Mouse (Mus musculus): ENCODE data around the gene Stx2. TPM values are rescaled to one million over a fixed set of nuclear protein-coding genes. Genes with fewer than 3 reads are reported as not detected.

The Stx2 gene
- 1 to 10 TPM; 6.3 to 7.8 TPM for total RNA-seq (2021)
- long read RNA-seq, experiment 1, transcript Stx2-201 (11 exons, 2,939 nt), result major isoform, 11 of 17 reads
- long read RNA-seq, experiment 1, partial matches to known transcripts, result 1 of 17 reads
- long read RNA-seq, experiment 1, other reads (novel, unspliced or antisense), result 3 of 17 reads
- long read RNA-seq, experiment 2, transcript Stx2-201 (11 exons, 2,939 nt), result major isoform, 7 of 13 reads
- long read RNA-seq, experiment 2, partial matches to known transcripts, result 0 of 13 reads
- long read RNA-seq, experiment 2, other reads (novel, unspliced or antisense), result 3 of 13 reads

DNA sequence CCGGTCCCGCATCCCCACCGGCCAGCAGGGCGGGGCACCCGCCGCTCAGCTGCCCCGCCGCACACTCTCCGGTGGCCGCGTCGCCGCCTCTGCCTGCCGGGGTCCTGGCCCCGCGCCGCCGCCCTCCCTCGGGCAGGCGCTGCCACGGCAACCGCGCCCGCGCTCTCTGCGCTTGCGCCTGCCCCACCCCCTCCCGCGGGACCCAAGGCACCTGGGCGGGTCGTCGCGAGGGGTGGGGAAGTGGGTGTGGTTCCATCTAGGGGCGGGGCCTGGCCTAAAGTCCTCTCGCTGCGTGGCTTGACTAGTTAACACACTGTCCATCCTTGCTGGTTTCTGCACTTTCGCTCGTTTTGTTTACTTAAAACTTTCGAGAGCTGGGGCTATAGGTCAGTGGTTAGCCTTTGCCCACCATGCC is at the start of gene Stx2:
TSS of gene Stx2 (minus strand) at position 163 of the 415 bp plus-strand sequence.
- H3K27ac ChIP-seq, result peak within 1 kb of the TSS; percentile 90
- peak; percentile 97 for DNase-seq
- no peak for TF ChIP-seq CTCF (IDR thresholded peaks at IDR 0.05)
- peak within 1 kb of the TSS; percentile 88 for H3K4me3 ChIP-seq
- intact Hi-C loops (cut with DNase I), result no loop called here

DNA sequence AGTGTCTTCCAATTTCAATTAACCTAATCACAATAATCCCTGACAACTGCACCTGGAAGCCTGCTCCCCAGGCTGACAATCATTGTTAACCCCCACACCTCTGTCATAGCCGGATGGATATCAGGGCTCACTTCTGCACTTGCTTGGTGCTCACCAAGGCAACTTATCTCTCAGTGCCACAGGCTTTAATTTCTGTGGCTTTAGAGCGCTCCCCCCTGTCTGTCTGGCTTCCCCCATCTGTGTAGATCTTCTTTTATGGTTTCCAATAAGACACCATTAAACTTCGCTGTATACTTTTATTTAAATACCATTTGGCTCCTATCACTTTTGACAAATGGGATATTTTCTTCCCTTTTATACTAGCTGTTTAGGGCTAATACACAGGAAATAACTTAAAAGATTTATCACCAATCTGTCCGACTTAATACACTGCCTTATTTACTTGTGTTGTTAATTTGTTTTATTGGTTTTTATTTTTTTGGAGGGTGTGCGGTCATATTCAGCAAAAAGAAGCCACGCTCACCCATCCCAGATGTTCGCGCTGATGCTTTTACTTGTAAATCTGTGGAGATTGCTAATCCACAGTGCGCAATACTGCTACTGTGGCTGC is 46.4 kb upstream of the Stx2 start:
- no peak overlapping the region for H3K27ac ChIP-seq
- intact Hi-C loops (cut with DNase I), result no loop called here
- no peak for DNase-seq
- H3K4me3 ChIP-seq, result no peak overlapping the region
- no peak for TF ChIP-seq CTCF (IDR thresholded peaks at IDR 0.05)

DNA sequence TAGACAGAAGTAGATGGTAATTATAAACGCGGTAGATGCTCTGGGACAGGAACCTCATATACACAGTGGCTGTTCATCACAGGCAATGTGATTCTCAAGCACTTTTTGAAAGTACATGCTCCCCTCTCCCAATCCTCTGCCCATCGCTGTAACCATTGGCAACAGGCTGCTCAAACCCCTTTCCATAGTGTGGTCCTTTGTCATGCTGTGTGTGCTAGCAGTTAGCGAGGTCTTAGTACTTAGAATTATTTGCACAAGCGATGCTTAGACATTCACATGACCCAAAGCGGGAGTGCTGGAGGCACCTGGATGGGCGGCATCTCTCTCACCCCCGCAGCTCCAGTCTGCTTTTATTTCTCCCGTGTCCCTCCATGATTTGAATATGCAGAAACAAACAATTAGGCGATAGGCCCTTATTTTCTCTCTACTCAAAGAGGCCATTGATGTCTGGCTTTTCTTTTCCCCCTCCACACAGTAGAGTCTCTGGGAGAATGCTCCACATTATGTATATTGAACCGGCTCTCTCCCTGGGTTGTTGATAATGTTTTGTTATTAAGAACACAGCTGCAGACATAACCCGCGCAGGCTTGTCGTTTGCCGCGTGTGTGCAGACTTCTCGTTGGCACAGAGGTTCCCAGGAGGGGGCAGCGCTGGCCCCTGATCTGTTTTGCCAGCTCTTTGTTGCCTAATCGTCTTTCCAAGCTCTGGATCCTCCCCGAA is 44.4 kb upstream of the Stx2 start:
- TF ChIP-seq CTCF (IDR thresholded peaks at IDR 0.05), result no peak
- intact Hi-C loops (cut with DNase I), result no loop called here
- DNase-seq, result no peak
- no peak overlapping the region for H3K27ac ChIP-seq
- H3K4me3 ChIP-seq, result no peak overlapping the region

DNA sequence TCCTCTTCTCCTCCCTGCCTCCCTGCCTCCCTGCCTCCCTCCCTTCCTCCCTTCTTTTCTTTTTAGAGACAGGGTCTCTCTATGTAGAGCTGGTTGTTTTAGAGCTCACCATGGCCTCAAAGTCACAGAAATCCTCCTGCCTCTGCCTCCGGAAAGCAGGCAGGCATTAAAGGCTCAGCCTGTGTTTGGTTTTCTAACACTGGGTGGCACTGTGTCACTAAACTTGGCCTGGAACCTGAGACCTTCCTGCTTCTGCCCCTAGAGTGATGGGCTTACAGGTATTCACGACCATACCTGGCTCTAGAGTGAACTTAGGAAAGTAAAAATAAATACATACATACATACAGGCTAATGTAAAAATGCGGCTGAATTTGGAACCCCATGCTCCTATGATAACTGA is 43.5 kb upstream of the Stx2 start:
- DNase-seq, result no peak
- Histone ChIP-seq H3K4me3 (no peak overlapping the region), H3K27ac (no peak overlapping the region)
- intact Hi-C loops (cut with DNase I), result no loop called here
- TF ChIP-seq CTCF (IDR thresholded peaks at IDR 0.05), result no peak

DNA sequence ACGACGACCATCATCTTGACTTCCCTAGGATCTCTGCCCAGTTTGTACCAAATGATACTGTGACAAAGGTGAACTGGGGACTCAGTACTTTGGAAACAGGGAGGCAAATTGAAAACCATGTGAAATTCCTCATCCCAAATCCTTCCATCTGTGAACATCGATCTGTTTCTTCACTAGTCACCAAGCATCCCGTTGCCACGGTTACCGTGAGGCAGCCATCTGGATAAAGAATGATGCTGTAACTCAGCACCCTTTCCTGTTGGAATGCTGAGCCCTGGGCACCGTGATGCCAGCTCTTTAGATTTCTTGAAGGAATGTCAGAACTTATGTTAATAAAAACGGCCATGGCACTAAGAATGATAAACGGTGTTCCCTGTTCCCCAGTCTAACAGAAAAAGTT is 41.0 kb upstream of the Stx2 start:
- intact Hi-C loops (cut with DNase I), result no loop called here
- no peak for DNase-seq
- no peak for TF ChIP-seq CTCF (IDR thresholded peaks at IDR 0.05)
- Histone ChIP-seq H3K4me3 (no peak overlapping the region), H3K27ac (no peak overlapping the region)

DNA sequence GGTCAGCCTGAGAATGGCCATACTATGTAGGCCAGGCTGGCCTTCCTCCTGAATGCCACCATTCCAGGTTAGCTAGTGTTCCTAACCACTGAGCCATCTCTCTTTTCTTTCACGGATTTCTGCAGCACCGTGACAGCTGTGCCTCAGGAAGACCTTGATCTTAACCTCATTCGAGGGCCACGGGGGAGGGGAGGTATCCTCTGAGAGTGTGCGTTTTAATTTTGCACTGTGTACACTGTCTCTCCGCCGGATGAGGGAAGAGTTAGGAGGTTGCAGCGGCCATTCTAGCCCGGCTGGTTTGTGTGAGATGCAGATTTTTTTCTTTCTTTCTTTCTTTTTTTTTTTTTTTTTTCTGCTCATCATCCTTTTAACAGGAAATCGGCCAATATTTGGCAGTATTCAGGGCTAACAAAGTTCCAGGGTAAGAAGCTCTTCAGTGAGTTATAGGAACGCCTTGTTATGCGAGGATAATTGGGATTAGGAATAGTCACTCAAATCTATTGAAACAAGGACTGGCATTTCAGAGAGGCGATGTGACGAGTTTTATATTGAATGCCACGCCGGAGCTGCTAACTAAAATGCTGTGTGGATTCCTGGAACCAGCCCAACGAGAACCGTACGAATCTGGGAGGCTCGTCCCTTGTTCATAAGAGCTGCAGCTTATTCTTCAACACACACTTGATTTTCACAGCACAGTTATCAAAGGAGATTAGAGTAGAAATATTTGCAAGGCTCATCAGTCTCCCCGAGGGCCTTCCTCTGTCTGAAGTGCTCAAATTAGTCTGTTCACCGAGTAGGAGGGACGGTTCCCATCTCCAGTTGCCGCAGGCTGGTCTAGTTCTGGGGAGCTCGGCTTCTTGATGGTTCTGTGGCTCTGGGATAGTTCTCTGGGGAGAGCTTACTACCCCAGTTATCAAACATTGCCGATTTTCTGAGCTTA is 37.5 kb upstream of the Stx2 start:
- DNase-seq, result no peak
- TF ChIP-seq CTCF (IDR thresholded peaks at IDR 0.05), result no peak
- H3K4me3 ChIP-seq, result no peak overlapping the region
- intact Hi-C loops (cut with DNase I), result no loop called here
- H3K27ac ChIP-seq, result no peak overlapping the region

DNA sequence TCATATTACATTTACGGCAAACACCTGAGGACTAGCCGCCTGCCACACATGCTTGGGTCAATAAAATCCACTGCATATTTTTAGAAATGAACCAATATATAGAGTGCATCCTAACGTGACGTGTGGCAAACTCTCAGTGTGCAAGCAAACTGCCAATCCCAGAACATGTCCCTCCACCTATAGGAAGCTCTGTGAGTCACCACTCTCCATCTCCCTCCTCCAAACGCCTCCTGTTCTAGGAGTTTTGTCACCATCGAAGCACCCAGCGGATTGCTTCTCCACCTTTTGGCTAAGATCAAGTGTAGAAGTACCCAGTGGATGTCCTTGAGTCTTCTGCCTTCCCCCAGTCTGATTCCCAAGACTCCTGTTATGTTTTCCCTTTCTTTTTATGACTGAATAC is 29.4 kb upstream of the Stx2 start:
- intact Hi-C loops (cut with DNase I), result no loop called here
- Histone ChIP-seq H3K4me3 (no peak overlapping the region), H3K27ac (no peak overlapping the region)
- no peak for TF ChIP-seq CTCF (IDR thresholded peaks at IDR 0.05)
- no peak for DNase-seq

DNA sequence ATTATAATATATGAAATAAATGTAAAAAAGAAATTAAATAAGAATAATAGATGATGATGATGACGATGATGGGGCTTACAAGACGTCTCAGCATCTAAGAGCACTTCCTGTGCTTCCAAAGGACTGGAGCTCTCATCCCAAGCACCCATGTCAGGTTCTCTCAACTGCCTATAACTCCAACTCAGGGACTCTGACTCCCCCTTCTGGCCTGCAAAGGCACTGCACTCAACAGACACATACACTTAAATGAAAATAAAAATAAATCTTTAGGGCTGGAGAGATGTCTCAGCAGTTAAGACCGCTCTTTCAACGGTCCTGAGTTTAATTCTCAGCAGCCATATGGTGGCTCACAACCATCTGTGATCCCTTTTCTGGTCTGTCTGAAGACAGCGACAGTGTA is 28.3 kb upstream of the Stx2 start:
- Histone ChIP-seq H3K27ac (no peak overlapping the region), H3K4me3 (no peak overlapping the region)
- peak; percentile 4; the same call in 1 of the 2 replicates for TF ChIP-seq CTCF (IDR thresholded peaks at IDR 0.05)
- intact Hi-C loops (cut with DNase I), result no loop called here
- DNase-seq, result no peak

DNA sequence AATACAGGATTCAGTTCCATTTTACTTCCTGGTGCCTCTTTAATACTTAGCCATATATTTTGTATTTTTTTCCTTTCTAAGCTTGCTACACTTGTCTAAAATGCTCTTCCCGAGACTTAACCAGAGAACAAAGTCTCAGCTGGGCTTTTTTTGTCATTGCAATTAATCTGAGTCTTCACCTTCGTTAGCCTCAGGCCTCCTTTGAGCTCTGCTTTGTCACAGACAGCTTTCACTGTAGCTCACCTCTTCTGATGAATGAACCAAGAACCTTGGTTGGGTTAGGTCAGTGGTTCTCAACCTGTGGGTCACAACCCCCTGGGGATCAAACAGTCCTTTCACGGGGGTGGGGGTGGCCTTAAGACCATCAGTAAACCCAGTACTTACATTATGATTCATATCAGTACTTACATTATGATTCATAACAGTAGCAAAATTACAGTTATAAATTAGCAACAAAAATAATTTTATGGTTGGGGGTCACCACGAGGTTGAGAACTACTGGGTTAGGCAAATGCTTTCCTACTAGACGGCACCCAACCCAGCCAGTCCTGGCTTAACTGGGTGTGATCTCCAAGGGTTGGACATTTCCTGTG is 20.9 kb upstream of the Stx2 start:
- Histone ChIP-seq H3K4me3 (no peak overlapping the region), H3K27ac (no peak overlapping the region)
- no peak for TF ChIP-seq CTCF (IDR thresholded peaks at IDR 0.05)
- no peak for DNase-seq
- intact Hi-C loops (cut with DNase I), result no loop called here

DNA sequence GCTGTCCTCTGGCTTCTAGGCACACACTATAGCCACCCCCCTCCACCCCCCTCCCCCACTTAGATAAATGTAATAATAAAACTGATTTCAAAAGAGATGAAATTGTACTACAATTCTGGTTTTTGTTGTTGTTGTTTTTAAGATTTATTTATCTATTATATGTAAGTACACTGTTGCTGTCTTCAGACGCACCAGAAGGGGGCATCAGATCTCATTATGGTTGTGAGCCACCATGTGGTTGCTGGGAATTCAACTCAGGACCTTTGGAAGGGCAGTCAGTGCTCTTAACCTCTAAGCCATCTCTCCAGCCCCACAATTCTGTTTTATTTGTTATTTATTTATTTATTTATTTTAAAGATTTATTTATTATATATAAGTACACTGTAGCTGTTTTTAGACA is 18.3 kb upstream of the Stx2 start:
- no peak overlapping the region for H3K4me3 ChIP-seq
- TF ChIP-seq CTCF (IDR thresholded peaks at IDR 0.05), result no peak
- H3K27ac ChIP-seq, result no peak overlapping the region
- intact Hi-C loops (cut with DNase I), result no loop called here
- no peak for DNase-seq

DNA sequence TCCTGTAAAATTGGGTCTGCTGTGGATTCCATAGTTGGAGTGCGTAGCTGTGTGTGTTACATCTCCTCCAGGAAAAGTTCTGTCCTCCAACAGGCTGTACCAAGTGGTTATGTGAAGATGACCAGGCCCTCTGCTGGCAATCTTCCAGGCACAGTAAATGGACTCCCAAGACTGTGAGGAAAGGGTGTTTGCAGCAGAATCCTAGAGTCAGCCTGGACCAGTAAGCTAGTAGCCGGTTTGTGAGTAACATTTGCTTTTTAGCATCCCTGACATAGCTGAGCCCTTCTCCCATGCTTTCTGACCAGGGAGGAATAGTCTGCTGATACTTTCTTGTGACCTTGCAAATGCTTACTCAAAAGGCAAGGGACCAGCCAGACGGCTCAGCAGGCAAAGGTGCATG is 17.8 kb upstream of the Stx2 start:
- H3K4me3 ChIP-seq, result no peak overlapping the region
- no peak for DNase-seq
- TF ChIP-seq CTCF (IDR thresholded peaks at IDR 0.05), result no peak
- H3K27ac ChIP-seq, result no peak overlapping the region
- intact Hi-C loops (cut with DNase I), result no loop called here

DNA sequence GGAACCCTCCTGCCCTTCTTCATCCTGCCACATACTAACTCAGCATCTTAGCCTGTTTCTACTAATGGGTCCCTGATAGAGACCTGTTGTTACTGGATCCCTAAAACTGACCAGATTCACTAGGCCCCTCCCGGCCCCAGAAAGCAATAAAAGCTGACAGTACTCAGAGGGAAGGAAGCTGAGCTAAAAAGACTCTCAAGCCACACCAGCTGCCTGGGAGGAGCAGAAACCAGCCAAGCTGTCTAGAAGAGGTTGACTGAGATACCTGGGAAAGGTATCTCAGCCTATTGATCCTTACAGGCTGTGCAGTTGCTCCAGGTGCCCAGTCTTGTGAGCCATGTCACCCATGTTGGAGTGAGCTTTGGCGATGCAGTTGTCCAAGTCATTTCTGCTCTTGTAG is 17.4 kb upstream of the Stx2 start:
- DNase-seq, result no peak
- no peak for TF ChIP-seq CTCF (IDR thresholded peaks at IDR 0.05)
- no peak overlapping the region for H3K27ac ChIP-seq
- intact Hi-C loops (cut with DNase I), result no loop called here
- no peak overlapping the region for H3K4me3 ChIP-seq
